Mouse (Mus musculus) hindbrain, embryonic 13.5 days (tissue): ENCODE results near the gene Adcy5. TPM values are rescaled to one million over a fixed set of nuclear protein-coding genes. Genes with fewer than 3 reads are reported as not detected.
A peak's percentile ranks its signal among the peaks of the same experiment; 100 is the strongest.

Source experiments
- ATAC-seq: fragments of 200-750 bp; cut with Nextera tagmentation; 2 replicates; pipeline ENCODE4 v1.8.0; 2017; ENCODE audit warnings: moderate TSS enrichment; ENCODE audit not compliant: low FRiP score
- H3K27ac ChIP-seq: fragments of 300-500 bp; sonication (generic); 2 replicates; pipeline ENCODE4 v1.5.1; 2015; ENCODE audit warnings: inconsistent platforms, mild to moderate bottlenecking, moderate library complexity
- H3K27me3 ChIP-seq: fragments of 300-500 bp; sonication (generic); 2 replicates; pipeline ENCODE4 v1.6.1; 2015; ENCODE audit warnings: mild to moderate bottlenecking, inconsistent platforms
- H3K36me3 ChIP-seq: fragments of 300-500 bp; sonication (generic); 2 replicates; pipeline ENCODE4 v1.6.1; 2015; ENCODE audit warnings: mild to moderate bottlenecking, inconsistent platforms
- H3K4me1 ChIP-seq: fragments of 300-500 bp; sonication (generic); replicated peaks from 2 replicates; pipeline ENCODE4 v1.6.1; 2015; ENCODE audit warnings: inconsistent platforms
- H3K4me2 ChIP-seq: fragments of 300-500 bp; sonication (generic); 2 replicates; pipeline ENCODE4 v1.6.1; 2015; ENCODE audit warnings: inconsistent platforms, mild to moderate bottlenecking, moderate library complexity
- H3K4me3 ChIP-seq: fragments of 300-500 bp; sonication (generic); 2 replicates; pipeline ENCODE4 v1.5.1; 2015; ENCODE audit warnings: mild to moderate bottlenecking, inconsistent platforms
- H3K9ac ChIP-seq: fragments of 300-500 bp; sonication (generic); 2 replicates; pipeline ENCODE4 v1.6.1; 2015; ENCODE audit warnings: mild to moderate bottlenecking, inconsistent platforms
- H3K9me3 ChIP-seq: fragments of 300-500 bp; sonication (generic); 2 replicates; pipeline ENCODE4 v1.6.1; 2016; ENCODE audit warnings: inconsistent platforms
- WGBS: fragments of 180-500 bp; shearing (Covaris S2); methylation state at CpG from one replicate; pipeline ENCODE4 v1.1.7; 2015; 5-methylcytosine and 5-hydroxymethylcytosine counted together
- polyA plus RNA-seq: library from polyadenylated mRNA; unstranded; fragments of >200 nt; fragmentation: Nextera tagmentation; extraction: Ambion mirVana; gene quantifications from 2 replicates; pipeline ENCODE4 v1.2.1, GENCODE M21; 2015

Adcy5 gene
- polyA plus RNA-seq, 1 experiment from 2014 or later: 5.0 TPM

GRCm38 (mm10) chr16:35248825-35249224 lies 94.1 kb downstream of the Adcy5 start:
- no peak overlapping the region for H3K4me2 ChIP-seq
- H3K9me3 ChIP-seq: no peaks in the 10 kb centered on the region
- H3K27ac ChIP-seq: no peak overlapping the region
- WGBS: 44% methylated on average over 9 of the region's 9 CpGs
- H3K36me3 ChIP-seq: peaks cover 22% of the 10 kb centered on the region
- no peaks in the 10 kb centered on the region for H3K27me3 ChIP-seq
- peaks cover 27% of the 10 kb centered on the region for H3K4me1 ChIP-seq
- H3K9ac ChIP-seq: no peak overlapping the region
- no peak for ATAC-seq
- H3K4me3 ChIP-seq: no peak overlapping the region

- Histone ChIP-seq H3K9ac (no peak overlapping the region), H3K27me3 (no peaks in the 10 kb centered on the region), H3K4me1 (peaks cover 28% of the 10 kb centered on the region), H3K4me2 (no peak overlapping the region), H3K9me3 (no peaks in the 10 kb centered on the region), H3K27ac (no peak overlapping the region), H3K4me3 (no peak overlapping the region), H3K36me3 (peaks cover 26% of the 10 kb centered on the region)
- WGBS: 92% methylated on average over 6 of the region's 6 CpGs
- no peak for ATAC-seq
These were observed 95.1 kb downstream of the Adcy5 start for GRCm38 (mm10) chr16:35249763-35250162.

- no peak for ATAC-seq
- Histone ChIP-seq H3K4me1 (peaks cover 28% of the 10 kb centered on the region), H3K4me3 (no peak overlapping the region), H3K36me3 (peaks cover 26% of the 10 kb centered on the region), H3K4me2 (no peak overlapping the region), H3K9me3 (no peaks in the 10 kb centered on the region), H3K9ac (no peak overlapping the region), H3K27ac (no peak overlapping the region), H3K27me3 (no peaks in the 10 kb centered on the region)
- 92% methylated on average over 6 of the region's 6 CpGs for WGBS
These were observed 97.0 kb downstream of the Adcy5 start for GRCm38 (mm10) chr16:35251690-35252089.

- no peak overlapping the region for H3K4me3 ChIP-seq
- H3K4me2 ChIP-seq: no peak overlapping the region
- peaks cover 28% of the 10 kb centered on the region for H3K4me1 ChIP-seq
- 36% methylated on average over 6 of the region's 6 CpGs for WGBS
- H3K9me3 ChIP-seq: no peaks in the 10 kb centered on the region
- no peaks in the 10 kb centered on the region for H3K27me3 ChIP-seq
- no peak overlapping the region for H3K27ac ChIP-seq
- H3K36me3 ChIP-seq: peaks cover 26% of the 10 kb centered on the region
- no peak for ATAC-seq
- no peak overlapping the region for H3K9ac ChIP-seq
These were observed 98.3 kb downstream of the Adcy5 start for GRCm38 (mm10) chr16:35252967-35253366.

GRCm38 (mm10) chr16:35255981-35256380 lies 101.3 kb downstream of the Adcy5 start:
- H3K4me3 ChIP-seq: no peak overlapping the region
- 64% methylated on average over 11 of the region's 11 CpGs for WGBS
- no peak overlapping the region for H3K4me2 ChIP-seq
- H3K27ac ChIP-seq: no peak overlapping the region
- peaks cover 21% of the 10 kb centered on the region for H3K4me1 ChIP-seq
- H3K9me3 ChIP-seq: no peaks in the 10 kb centered on the region
- H3K36me3 ChIP-seq: peaks cover 12% of the 10 kb centered on the region; the same call in 1 of the 2 replicates
- no peaks in the 10 kb centered on the region for H3K27me3 ChIP-seq
- no peak overlapping the region for H3K9ac ChIP-seq
- ATAC-seq: no peak

- no peaks in the 10 kb centered on the region for H3K9me3 ChIP-seq
- no peak overlapping the region for H3K9ac ChIP-seq
- peaks cover 7% of the 10 kb centered on the region for H3K4me1 ChIP-seq
- peaks cover 17% of the 10 kb centered on the region for H3K36me3 ChIP-seq
- 38% methylated on average over 10 of the region's 10 CpGs for WGBS
- H3K27ac ChIP-seq: no peak overlapping the region
- no peak overlapping the region for H3K4me3 ChIP-seq
- 0 out of 2 replicates have a peak, but pooled peaks cover 8% of the 10 kb centered on the region for H3K27me3 ChIP-seq
- ATAC-seq: peak; percentile 54
- H3K4me2 ChIP-seq: no peak overlapping the region
These were observed 115.8 kb downstream of the Adcy5 start for GRCm38 (mm10) chr16:35270353-35270934.

- no peak overlapping the region for H3K27ac ChIP-seq
- H3K9ac ChIP-seq: no peak overlapping the region
- ATAC-seq: peak; percentile 6; the same call in 1 of the 2 replicates
- 77% methylated on average over 6 of the region's 6 CpGs for WGBS
- H3K36me3 ChIP-seq: peaks cover 17% of the 10 kb centered on the region
- H3K27me3 ChIP-seq: 0 out of 2 replicates have a peak, but pooled peaks cover 8% of the 10 kb centered on the region
- no peak overlapping the region for H3K4me2 ChIP-seq
- no peaks in the 10 kb centered on the region for H3K9me3 ChIP-seq
- H3K4me3 ChIP-seq: no peak overlapping the region
- peaks cover 8% of the 10 kb centered on the region for H3K4me1 ChIP-seq
These were observed 116.3 kb downstream of the Adcy5 start for GRCm38 (mm10) chr16:35270945-35271344.

- H3K4me2 ChIP-seq: no peak overlapping the region
- no peak overlapping the region for H3K27ac ChIP-seq
- no peak overlapping the region for H3K9ac ChIP-seq
- no peaks in the 10 kb centered on the region for H3K9me3 ChIP-seq
- ATAC-seq: no peak
- 0 out of 2 replicates have a peak, but pooled peaks cover 8% of the 10 kb centered on the region for H3K27me3 ChIP-seq
- WGBS: 52% methylated on average over 4 of the region's 4 CpGs
- peaks cover 12% of the 10 kb centered on the region for H3K4me1 ChIP-seq
- no peak overlapping the region for H3K4me3 ChIP-seq
- H3K36me3 ChIP-seq: peaks cover 17% of the 10 kb centered on the region
These were observed 116.9 kb downstream of the Adcy5 start for GRCm38 (mm10) chr16:35271572-35271971.

- WGBS: 37% methylated on average over 4 of the region's 4 CpGs
- H3K27me3 ChIP-seq: 0 out of 2 replicates have a peak, but pooled peaks cover 8% of the 10 kb centered on the region
- peaks cover 12% of the 10 kb centered on the region for H3K4me1 ChIP-seq
- ATAC-seq: no peak
- H3K4me2 ChIP-seq: no peak overlapping the region
- H3K36me3 ChIP-seq: peaks cover 17% of the 10 kb centered on the region
- no peaks in the 10 kb centered on the region for H3K9me3 ChIP-seq
- no peak overlapping the region for H3K4me3 ChIP-seq
- H3K27ac ChIP-seq: no peak overlapping the region
- no peak overlapping the region for H3K9ac ChIP-seq
These were observed 117.7 kb downstream of the Adcy5 start for GRCm38 (mm10) chr16:35272417-35272816.

GRCm38 (mm10) chr16:35278166-35278565 lies 123.5 kb downstream of the Adcy5 start:
- H3K9me3 ChIP-seq: no peaks in the 10 kb centered on the region
- ATAC-seq: no peak
- 75% methylated on average over 6 of the region's 6 CpGs for WGBS

GRCm38 (mm10) chr16:35282456-35282855 lies 127.8 kb downstream of the Adcy5 start:
- H3K9me3 ChIP-seq: no peaks in the 10 kb centered on the region
- H3K36me3 ChIP-seq: peaks cover 66% of the 10 kb centered on the region
- H3K4me3 ChIP-seq: no peak overlapping the region
- WGBS: 84% methylated on average over 2 of the region's 2 CpGs
- H3K27ac ChIP-seq: no peak overlapping the region
- no peaks in the 10 kb centered on the region for H3K27me3 ChIP-seq
- no peak overlapping the region for H3K4me2 ChIP-seq
- H3K4me1 ChIP-seq: peaks cover 8% of the 10 kb centered on the region
- H3K9ac ChIP-seq: no peak overlapping the region
- no peak for ATAC-seq

More at GRCm38 (mm10) chr16:35278166-35278565, 123.5 kb downstream of the Adcy5 start:
- Histone ChIP-seq H3K27ac (no peak overlapping the region), H3K9ac (no peak overlapping the region), H3K36me3 (peaks cover 46% of the 10 kb centered on the region), H3K27me3 (0 out of 2 replicates have a peak, but pooled peaks cover 8% of the 10 kb centered on the region), H3K4me3 (no peak overlapping the region), H3K4me2 (no peak overlapping the region), H3K4me1 (peaks cover 13% of the 10 kb centered on the region)

GRCm38 (mm10) chr16:35285821-35286220 lies 131.1 kb downstream of the Adcy5 start:
- ATAC-seq: no peak
- Histone ChIP-seq H3K27ac (no peak overlapping the region), H3K36me3 (peaks cover 72% of the 10 kb centered on the region), H3K4me1 (peaks cover 3% of the 10 kb centered on the region; the same call in 1 of the 2 replicates), H3K4me2 (no peak overlapping the region), H3K9ac (no peak overlapping the region), H3K9me3 (no peaks in the 10 kb centered on the region), H3K27me3 (no peaks in the 10 kb centered on the region), H3K4me3 (no peak overlapping the region)
- WGBS: 82% methylated on average over 9 of the region's 9 CpGs

- no peaks in the 10 kb centered on the region for H3K9me3 ChIP-seq
- no peak overlapping the region for H3K27ac ChIP-seq
- no peak overlapping the region for H3K4me3 ChIP-seq
- peaks cover 75% of the 10 kb centered on the region for H3K36me3 ChIP-seq
- WGBS: 88% methylated on average over 5 of the region's 5 CpGs
- no peaks in the 10 kb centered on the region for H3K27me3 ChIP-seq
- H3K9ac ChIP-seq: no peak overlapping the region
- H3K4me2 ChIP-seq: no peak overlapping the region
- ATAC-seq: no peak
- peaks cover 3% of the 10 kb centered on the region; the same call in 1 of the 2 replicates for H3K4me1 ChIP-seq
These were observed 132.6 kb downstream of the Adcy5 start for GRCm38 (mm10) chr16:35287244-35287643.
